Comparison of ENCODE assay signal across 8 mouse cellular contexts in the genomic region with DNA sequence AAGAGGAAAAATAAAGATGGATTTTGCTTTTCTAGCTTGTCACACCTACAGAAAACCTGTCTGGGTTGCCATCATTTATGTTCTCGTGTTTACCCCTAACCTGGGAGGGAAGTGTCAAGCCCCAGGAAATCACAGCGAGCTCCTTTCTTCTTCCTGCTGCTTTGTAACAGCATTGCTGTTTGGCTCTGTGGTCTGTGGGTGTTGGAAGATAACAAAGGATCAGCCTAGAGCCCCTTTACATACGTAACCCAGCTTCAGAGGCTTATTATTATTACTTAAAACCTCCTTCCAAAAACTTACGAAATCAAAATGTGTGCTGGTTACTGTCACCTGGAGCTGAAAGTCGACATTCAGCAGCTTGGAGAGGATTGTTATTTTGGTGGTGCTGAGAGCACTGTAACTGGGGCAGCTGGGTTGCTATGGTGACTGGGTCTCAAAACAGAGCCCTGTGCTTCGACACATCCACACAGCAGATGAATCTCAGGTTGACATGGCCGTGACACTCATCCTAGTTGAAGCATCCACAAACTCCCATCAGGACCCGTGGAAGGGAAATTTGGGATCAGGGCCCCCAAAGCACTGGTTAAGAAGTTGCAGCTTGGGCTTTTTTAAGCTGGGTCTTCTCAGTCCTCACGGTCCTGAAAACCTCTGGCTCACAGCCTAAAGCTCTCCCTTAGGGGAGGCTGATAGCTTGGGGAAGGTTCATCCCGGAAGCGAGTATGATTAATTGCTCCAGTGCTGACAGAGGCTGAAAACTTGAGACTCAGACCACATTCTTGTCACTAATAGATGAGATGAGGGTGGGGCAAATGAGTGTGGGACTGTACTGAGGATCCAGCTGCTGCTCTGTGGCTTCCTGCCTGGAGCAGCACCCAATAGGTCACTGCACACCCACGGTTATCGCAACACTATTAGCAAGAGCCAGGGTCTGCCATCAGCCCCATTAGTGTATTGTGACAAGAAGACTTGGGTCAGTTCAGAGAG. TPM values are rescaled to one million over a fixed set of nuclear protein-coding genes. Genes with fewer than 3 reads are reported as not detected.
DNase-seq lines count a peak whose midpoint lies in the region; ATAC-seq and TF ChIP-seq lines count a peak whose summit lies in the region.

No protein-coding gene starts in this region.

- H3K4me3 ChIP-seq in thymus, adult 2 months (ENCODE audit: control insufficient read depth, insufficient read depth, low read length), result no peak overlapping the region
- H3K4me3 ChIP-seq in embryonic facial prominence, embryonic 15.5 days (replicated peaks), result no peak overlapping the region
- no peak overlapping the region for H3K4me3 ChIP-seq in heart, postnatal 0 days (ENCODE audit: low read depth, low read length)
- H3K4me3 ChIP-seq in lung, adult 2 months (replicated peaks; ENCODE audit: extremely low read depth, low read depth, low read length), result no peak overlapping the region
- no peak overlapping the region for H3K4me3 ChIP-seq in neural tube, embryonic 14.5 days (ENCODE audit: low read depth, low read length)

- H3K27me3 ChIP-seq in thymus, adult 2 months (ENCODE audit: control insufficient read depth, insufficient read depth, low read length), result 0 out of 2 replicates have a peak, but pooled peaks cover 4% of the 10 kb centered on the region
- H3K27me3 ChIP-seq in embryonic facial prominence, embryonic 15.5 days, result no peaks in the 10 kb centered on the region
- no peaks in the 10 kb centered on the region for H3K27me3 ChIP-seq in heart, postnatal 0 days (ENCODE audit: control insufficient read depth, insufficient read depth, low read length)
- no peaks in the 10 kb centered on the region for H3K27me3 ChIP-seq in neural tube, embryonic 14.5 days (ENCODE audit: control insufficient read depth, insufficient read depth, low read length)

- no peak for TF ChIP-seq EP300 in heart, postnatal 0 days (IDR thresholded peaks at IDR 0.05; ENCODE audit: low read depth)

- H3K27ac ChIP-seq in thymus, adult 2 months (ENCODE audit: control insufficient read depth, insufficient read depth, low read length), result no peak overlapping the region; the same call in 1 of the 2 replicates
- H3K27ac ChIP-seq in embryonic facial prominence, embryonic 15.5 days (replicated peaks), result no peak overlapping the region
- H3K27ac ChIP-seq in heart, postnatal 0 days (ENCODE audit: low read depth), result no peak overlapping the region; the same call in 1 of the 2 replicates
- H3K27ac ChIP-seq in neural tube, embryonic 14.5 days (ENCODE audit: low read depth, low read length), result no peak overlapping the region

- TF ChIP-seq POLR2A in thymus, adult 2 months (IDR thresholded peaks at IDR 0.05; ENCODE audit: control insufficient read depth, extremely low read depth, insufficient read depth, low read length, poor library complexity), result no peak
- TF ChIP-seq POLR2A in lung, adult 2 months (IDR thresholded peaks at IDR 0.05; ENCODE audit: borderline replicate concordance, extremely low read depth, low read depth, low read length), result no peak

- 0 out of 2 replicates have a peak, but pooled peaks cover under 1% of the 10 kb centered on the region for H3K9me3 ChIP-seq in embryonic facial prominence, embryonic 15.5 days (replicated peaks)
- no peaks in the 10 kb centered on the region for H3K9me3 ChIP-seq in heart, postnatal 0 days (replicated peaks; ENCODE audit: control insufficient read depth, low read length)
- no peaks in the 10 kb centered on the region for H3K9me3 ChIP-seq in neural tube, embryonic 14.5 days (ENCODE audit: control insufficient read depth, low read length)

- H3K4me1 ChIP-seq in thymus, adult 2 months (replicated peaks; ENCODE audit: control insufficient read depth, insufficient read depth, low read length), result peaks cover 9% of the 10 kb centered on the region
- H3K4me1 ChIP-seq in embryonic facial prominence, embryonic 15.5 days, result peaks cover 14% of the 10 kb centered on the region
- 0 out of 2 replicates have a peak, but pooled peaks cover 5% of the 10 kb centered on the region for H3K4me1 ChIP-seq in heart, postnatal 0 days (ENCODE audit: control insufficient read depth, insufficient read depth)
- H3K4me1 ChIP-seq in lung, adult 2 months (ENCODE audit: control insufficient read depth, insufficient read depth, low read length), result peaks cover 5% of the 10 kb centered on the region; the same call in 1 of the 2 replicates
- 0 out of 2 replicates have a peak, but pooled peaks cover 4% of the 10 kb centered on the region for H3K4me1 ChIP-seq in neural tube, embryonic 14.5 days (ENCODE audit: control insufficient read depth, insufficient read depth, low read length)

- peak overlapping the region; percentile 56; the same call in 1 of the 2 replicates for H3K4me2 ChIP-seq in embryonic facial prominence, embryonic 15.5 days (replicated peaks)
- H3K4me2 ChIP-seq in heart, postnatal 0 days (ENCODE audit: low read depth, low read length), result peak overlapping the region; percentile 60
- H3K4me2 ChIP-seq in neural tube, embryonic 14.5 days (ENCODE audit: low read depth, low read length), result no peak overlapping the region

- no peak overlapping the region for H3K9ac ChIP-seq in embryonic facial prominence, embryonic 15.5 days
- H3K9ac ChIP-seq in heart, postnatal 0 days (replicated peaks; ENCODE audit: low read depth, low read length), result no peak overlapping the region
- H3K9ac ChIP-seq in neural tube, embryonic 14.5 days (replicated peaks; ENCODE audit: low read depth, low read length), result no peak overlapping the region

- no peak for TF ChIP-seq CTCF in thymus, adult 2 months (IDR thresholded peaks at IDR 0.05; ENCODE audit: borderline replicate concordance, control insufficient read depth, extremely low read depth, insufficient read depth, low read length, poor library complexity)
- no peak for TF ChIP-seq CTCF in heart, postnatal 0 days (IDR thresholded peaks at IDR 0.05; ENCODE audit: low read depth)
- no peak for TF ChIP-seq CTCF in lung, adult 2 months (IDR thresholded peaks at IDR 0.05; ENCODE audit: insufficient read depth, low read length)

- ATAC-seq in embryonic facial prominence, embryonic 15.5 days (ENCODE audit: insufficient number of reproducible peaks, low FRiP score, low TSS enrichment, low read depth), result no peak
- 0 out of 2 replicates have a peak, but pooled peaks have one; percentile 29 for ATAC-seq in heart, postnatal 0 days (ENCODE audit: insufficient read depth, low read depth)
- ATAC-seq in neural tube, embryonic 14.5 days (ENCODE audit: low read depth), result peak; percentile 73

- peak; percentile 13 for DNase-seq in thymus, postnatal 14 days
- DNase-seq in thymus, adult 2 months, result no peak
- no peak for DNase-seq in heart, postnatal 0 days (ENCODE audit: low spot score)
- peak; percentile 73 for DNase-seq in kidney, postnatal 10 days
- DNase-seq in lung, adult 2 months, result peak; percentile 28
- no peak for DNase-seq in urinary bladder, postnatal 10 days (ENCODE audit: low spot score)

- WGBS in thymus, adult 2 months, result 6% methylated on average over 13 of the region's 13 CpGs
- 40% methylated on average over 13 of the region's 13 CpGs for WGBS in embryonic facial prominence, embryonic 15.5 days
- WGBS in heart, postnatal 0 days, result 29% methylated on average over 13 of the region's 13 CpGs
- 24% methylated on average over 13 of the region's 13 CpGs for WGBS in lung, adult 2 months
- 46% methylated on average over 13 of the region's 13 CpGs for WGBS in neural tube, embryonic 14.5 days

- no peaks in the 10 kb centered on the region for H3K36me3 ChIP-seq in thymus, adult 2 months (ENCODE audit: control insufficient read depth, insufficient read depth, low read length)
- H3K36me3 ChIP-seq in embryonic facial prominence, embryonic 15.5 days, result no peaks in the 10 kb centered on the region
- H3K36me3 ChIP-seq in heart, postnatal 0 days (replicated peaks; ENCODE audit: control insufficient read depth, insufficient read depth, low read length), result no peaks in the 10 kb centered on the region
- H3K36me3 ChIP-seq in neural tube, embryonic 14.5 days (ENCODE audit: control insufficient read depth, insufficient read depth, low read length), result no peaks in the 10 kb centered on the region

RNA-seq across cellular contexts. Expression of a gene that starts 49.7 kb away (rescaled TPM):
- polyA plus RNA-seq in thymus, adult 2 months (2012; rRNA removed), result 24.5 and 26.9 TPM in 2 replicates
- 12.2 and 13.2 TPM in 2 replicates for polyA plus RNA-seq in embryonic facial prominence, embryonic 15.5 days (2015; fragmentation: Nextera tagmentation; extraction: Ambion mirVana)
- 10.7 TPM in 2 replicates for total RNA-seq in heart, postnatal 0 days (2014; rRNA removed; ENCODE audit: low replicate concordance)
- 5.4 and 5.9 TPM in 2 replicates for polyA plus RNA-seq in heart, postnatal 0 days (2015; fragmentation: Nextera tagmentation; extraction: Ambion mirVana)
- polyA plus RNA-seq in lung, adult 2 months (2012; rRNA removed), result 13.3 and 13.8 TPM in 2 replicates
- 18.6 and 18.8 TPM in 2 replicates for polyA plus RNA-seq in neural tube, embryonic 14.5 days (2014; fragmentation: Nextera tagmentation; extraction: Ambion mirVana)

Comparison
In these comparisons a context has a peak if more than half of its experiments do, and no peak if none do; other contexts are left out.
1. DNase-seq: peak in thymus, postnatal 14 days (single experiment), kidney, postnatal 10 days (single experiment) and lung, adult 2 months (single experiment); none in thymus, adult 2 months (single experiment), heart, postnatal 0 days (single experiment) and urinary bladder, postnatal 10 days (single experiment).